Mouse (Mus musculus) v-Abl transformed pro-B cells (cell line): Measurements from ENCODE around the gene Tbc1d22a.

Source experiments
- in situ Hi-C, 2 experiments: fragments of 400-800 bp; cut with MboI; formaldehyde crosslinking; loops; one replicate each; pipeline ENCODE4 v1.15.1; 2025; ENCODE audit not compliant: unreplicated experiment in 2 of 2

The Tbc1d22a gene

DNA sequence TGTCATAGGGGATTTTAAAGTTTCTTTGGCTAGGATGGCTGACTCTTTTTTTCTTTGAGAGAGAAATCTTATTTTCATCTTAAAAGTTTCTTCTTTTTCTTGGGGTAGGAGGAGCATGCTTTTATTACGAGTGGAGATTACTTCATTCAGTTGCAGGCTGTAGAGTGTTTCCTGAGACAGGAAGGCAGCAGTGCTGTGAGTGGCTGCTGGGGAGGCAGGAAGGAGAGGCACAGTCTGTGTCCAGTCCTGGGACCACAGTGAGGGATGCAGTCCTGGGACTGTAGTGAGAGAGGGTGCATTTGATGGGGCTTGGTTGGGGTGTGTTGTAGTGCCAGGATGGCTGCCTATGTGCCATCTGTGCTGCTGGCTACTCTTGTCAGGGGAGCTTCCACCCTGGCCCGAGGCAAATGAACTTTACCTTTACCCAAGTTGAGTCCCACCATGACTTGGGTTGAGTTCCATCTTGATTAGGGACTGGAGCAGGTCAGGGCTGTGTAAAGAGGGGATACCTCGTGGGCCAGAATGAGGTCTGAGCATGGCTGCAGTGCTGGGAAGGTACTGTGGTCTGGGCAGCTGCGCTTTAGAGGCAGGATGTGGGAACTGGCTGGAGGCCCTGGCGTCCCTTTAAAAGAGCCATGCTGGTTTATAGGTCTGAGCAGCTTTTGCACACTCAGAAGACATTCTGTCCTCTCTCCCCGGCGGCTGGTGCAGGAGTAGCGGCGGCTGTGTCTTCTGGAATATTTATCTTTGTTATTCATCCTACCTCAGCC, 43.8 kb downstream of the Tbc1d22a start:
- in situ Hi-C loops = no loop called here

- in situ Hi-C loops = no loop called here
Observed at GRCm38 (mm10) chr15:86259233-86259632, 45.0 kb downstream of the Tbc1d22a start.

- in situ Hi-C loops = no loop called here
Observed at GRCm38 (mm10) chr15:86260111-86260510, 45.9 kb downstream of the Tbc1d22a start.

DNA sequence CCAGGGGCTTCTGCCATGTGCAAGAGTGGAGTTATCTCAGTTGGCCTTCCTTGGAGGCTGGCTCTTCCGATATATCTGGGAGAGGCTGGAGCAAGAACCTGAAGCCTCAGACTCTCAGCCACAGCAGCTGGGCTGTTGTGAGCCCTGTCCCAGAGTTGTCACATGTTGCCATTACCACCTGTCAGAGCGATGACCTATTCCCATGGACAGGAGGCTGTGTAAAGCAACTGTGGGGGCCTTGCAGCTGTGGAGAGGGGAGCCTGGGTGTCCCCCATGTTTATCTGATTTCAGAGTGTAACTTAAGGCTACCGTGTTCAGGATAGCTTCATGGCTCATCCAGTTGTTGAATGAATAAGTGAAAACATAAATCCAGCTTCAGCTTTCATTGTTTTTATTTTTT, 50.1 kb downstream of the Tbc1d22a start:
- in situ Hi-C loops = no loop called here

DNA sequence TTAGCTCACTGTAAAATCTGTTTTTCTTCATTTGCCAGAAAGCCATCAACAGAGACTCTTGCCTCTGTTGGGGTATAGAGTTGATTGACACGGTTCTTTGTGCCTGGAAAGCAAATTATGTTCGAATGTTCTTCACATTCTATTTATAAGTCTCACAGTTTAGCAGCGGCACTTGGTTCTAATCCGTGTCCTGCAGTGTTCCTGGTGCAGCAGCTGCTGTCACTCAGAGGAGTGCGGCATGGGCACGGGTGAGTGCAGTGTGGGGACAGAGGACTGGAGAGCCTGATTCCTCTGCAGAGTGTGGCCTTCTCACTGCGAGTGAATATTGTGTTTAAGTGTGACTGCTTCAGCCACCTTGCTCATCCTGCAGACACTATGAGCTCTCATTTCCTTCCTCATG, 50.5 kb downstream of the Tbc1d22a start:
- in situ Hi-C loops = no loop called here

GRCm38 (mm10) chr15:86266975-86267374, 52.7 kb downstream of the Tbc1d22a start:
- in situ Hi-C loops = no loop called here

- in situ Hi-C loops = no loop called here
Observed at GRCm38 (mm10) chr15:86268526-86268925, 54.3 kb downstream of the Tbc1d22a start.

DNA sequence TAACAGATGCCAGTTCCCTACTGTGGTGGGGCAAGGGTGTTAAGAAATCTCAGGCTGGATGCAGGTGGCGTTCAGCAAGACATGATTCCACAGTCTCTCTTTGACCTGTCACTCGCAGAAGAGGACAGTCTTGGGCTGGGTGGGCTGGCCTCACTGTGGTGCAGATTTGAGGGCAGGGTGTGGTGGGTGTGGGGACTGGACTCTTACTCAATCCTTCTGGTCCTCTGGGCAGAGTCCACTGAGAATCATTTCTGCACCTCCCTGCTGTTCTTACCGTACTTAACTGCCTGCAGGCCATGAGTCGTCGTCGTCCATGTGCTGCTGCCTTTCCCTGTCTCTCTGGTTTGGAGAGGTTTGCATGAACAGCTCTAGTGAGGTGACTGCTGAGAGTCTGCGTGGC, 61.5 kb downstream of the Tbc1d22a start:
- in situ Hi-C loops = no loop called here

- in situ Hi-C loops = no loop called here
Observed at GRCm38 (mm10) chr15:86276538-86277264, 62.4 kb downstream of the Tbc1d22a start.

DNA sequence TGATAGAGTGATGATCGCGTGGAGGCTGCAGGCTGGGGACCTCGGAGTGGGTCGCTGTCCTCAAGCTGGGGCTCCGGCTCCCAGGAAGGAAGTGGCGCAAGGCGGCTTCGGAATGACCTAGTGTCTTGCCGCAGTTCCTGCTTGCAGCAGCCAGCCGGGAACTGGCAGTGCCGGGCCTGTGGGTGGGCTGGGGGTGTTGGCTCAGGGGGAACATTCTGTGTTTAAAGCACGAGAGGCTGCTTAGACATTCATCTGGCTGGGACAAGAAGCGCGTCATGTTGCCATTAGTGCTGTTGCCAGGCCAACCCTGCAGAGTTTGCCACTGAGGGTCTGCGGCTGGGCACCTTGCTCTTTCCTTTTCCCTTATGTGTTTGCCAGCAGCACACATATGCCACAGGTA, 63.2 kb downstream of the Tbc1d22a start:
- in situ Hi-C loops = no loop called here

DNA sequence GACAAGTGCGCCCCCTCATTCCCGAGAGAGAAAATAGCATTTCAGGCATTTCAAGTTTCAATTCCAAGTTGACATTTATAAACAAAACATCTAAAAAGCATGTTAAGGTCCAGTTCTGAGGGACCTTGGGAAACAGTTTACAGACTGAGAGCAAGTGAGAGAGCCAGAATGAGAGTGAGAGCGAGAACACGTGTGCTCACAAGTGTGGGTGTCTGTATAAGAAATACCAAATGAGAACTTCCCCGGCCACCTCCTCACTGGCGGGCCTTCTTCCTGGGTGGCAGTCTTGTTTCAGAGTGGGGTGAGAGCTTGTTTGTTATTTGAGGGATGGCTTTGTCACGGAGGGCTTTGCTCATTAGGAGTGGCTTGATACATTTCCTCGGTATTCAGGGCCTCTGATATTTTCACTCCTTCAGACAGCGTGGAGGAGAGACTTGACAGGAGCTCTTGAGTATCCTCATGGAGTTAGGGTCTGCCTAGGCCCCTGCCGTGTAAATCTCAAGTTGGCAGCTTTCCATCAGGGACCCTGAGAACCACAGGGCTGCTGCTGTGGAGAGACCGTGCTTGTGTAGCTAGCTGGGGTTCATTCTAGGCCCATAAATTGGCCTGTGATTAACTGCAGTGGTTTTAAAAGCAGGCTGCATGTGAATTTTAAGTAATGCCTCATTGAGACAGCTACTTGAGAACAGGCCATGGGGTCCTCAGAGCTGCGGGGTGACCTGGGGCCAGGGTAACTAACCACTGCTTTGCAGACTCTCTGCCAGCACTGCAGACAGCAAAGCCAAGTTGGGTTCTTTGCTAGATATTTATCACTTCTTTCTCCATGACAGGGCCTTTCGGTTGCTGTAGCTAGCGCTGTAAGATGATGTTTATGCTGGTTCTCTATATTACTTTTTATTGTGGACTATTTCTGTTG, 65.1 kb downstream of the Tbc1d22a start:
- in situ Hi-C loops = no loop called here

- in situ Hi-C loops = no loop called here
Observed at GRCm38 (mm10) chr15:86280137-86280536, 65.9 kb downstream of the Tbc1d22a start.

GRCm38 (mm10) chr15:86283238-86283637, 69.0 kb downstream of the Tbc1d22a start:
- in situ Hi-C loops = no loop called here

DNA sequence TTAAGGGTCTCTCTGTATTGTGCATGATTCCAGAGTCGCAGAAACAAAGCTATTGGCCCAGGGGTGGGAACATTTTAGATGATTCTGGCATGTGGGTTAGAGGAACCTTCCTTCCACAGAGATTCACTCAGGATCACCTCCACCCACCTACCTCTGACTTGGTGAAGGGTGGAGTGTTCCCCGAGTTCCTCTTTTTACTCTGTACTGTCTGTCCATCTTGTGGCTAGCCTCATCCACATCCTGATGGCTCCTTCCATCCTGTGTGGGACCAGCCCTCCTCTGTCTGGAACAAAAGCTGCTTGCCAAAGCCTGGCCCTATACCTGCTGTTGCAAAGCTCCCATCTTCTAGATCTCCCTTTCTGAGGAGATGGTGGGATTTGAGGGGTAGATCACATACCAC, 71.0 kb downstream of the Tbc1d22a start:
- in situ Hi-C loops = no loop called here

DNA sequence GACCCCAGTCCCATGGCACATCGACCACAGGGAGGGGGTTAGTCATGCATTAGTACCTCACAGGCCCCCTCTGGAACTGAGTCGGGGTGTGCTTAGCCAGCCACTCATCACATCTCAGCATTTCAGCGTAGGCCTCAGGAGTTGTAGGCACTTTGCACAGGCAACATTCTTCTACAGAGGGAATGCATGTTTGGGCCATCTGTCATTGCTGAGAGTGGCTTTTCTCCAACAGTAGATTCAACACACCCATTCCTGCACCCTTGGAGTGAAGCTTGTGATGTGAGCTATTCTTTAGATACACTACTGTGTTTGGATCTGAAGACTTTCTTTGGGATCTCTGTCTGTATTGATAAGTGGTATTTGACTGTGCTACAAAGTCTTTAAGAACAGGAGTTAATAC, 75.8 kb downstream of the Tbc1d22a start:
- in situ Hi-C loops = no loop called here

- in situ Hi-C loops = no loop called here
Observed at GRCm38 (mm10) chr15:86292288-86292687, 78.0 kb downstream of the Tbc1d22a start.

GRCm38 (mm10) chr15:86294426-86294825, 80.2 kb downstream of the Tbc1d22a start:
- in situ Hi-C loops = no loop called here

GRCm38 (mm10) chr15:86295722-86296288, 81.5 kb downstream of the Tbc1d22a start:
- in situ Hi-C loops = no loop called here

DNA sequence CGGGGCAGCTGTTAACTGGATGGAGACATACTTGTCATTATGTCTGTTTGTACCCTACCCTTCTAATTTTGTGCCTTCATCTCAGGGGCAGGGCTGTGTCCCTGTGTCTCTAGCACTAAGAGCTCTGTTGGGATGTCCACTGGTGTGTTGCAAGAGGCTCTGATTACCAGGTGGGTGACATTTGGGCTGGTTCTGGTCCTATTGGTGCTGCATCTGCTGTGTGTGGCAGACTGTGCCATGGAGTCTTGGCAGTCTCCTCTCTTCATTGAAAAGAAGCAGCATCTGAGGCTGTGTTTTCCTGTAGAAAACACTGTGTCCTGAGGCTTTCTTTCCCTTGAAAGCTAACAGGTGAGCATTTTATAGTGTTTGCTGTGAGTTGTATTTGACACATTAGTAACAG, 83.0 kb downstream of the Tbc1d22a start:
- in situ Hi-C loops = no loop called here

DNA sequence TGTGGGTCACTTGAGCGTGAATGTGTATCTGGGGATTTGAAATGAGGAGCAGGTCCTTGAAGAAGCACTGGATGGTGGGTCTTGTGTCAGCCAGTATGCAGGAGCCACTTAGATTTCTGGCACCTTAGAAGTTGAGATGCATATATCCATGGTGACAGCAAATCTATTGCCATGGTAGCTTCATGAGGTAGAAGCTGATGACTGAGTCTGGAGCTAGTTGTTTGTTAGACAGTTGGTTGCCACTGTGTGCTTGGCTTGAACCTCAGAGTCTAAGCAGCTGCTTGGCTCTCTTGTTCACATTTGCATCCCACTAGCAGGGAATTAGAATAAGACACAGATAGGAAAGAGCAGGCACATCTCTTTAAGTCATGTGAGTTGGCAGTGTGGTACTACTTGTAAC, 89.6 kb downstream of the Tbc1d22a start:
- in situ Hi-C loops = no loop called here

- in situ Hi-C loops = no loop called here
Observed at GRCm38 (mm10) chr15:86304861-86305260, 90.6 kb downstream of the Tbc1d22a start.
